Mouse (Mus musculus): ENCODE measurements around the gene Irf2bpl. TPM values are rescaled to one million over a fixed set of nuclear protein-coding genes. Genes with fewer than 3 reads are reported as not detected.

Irf2bpl gene
- total and polyA plus RNA-seq, 3 experiments: 6.9 to 8.0 TPM; not detected in 1

GRCm38 (mm10) chr12:86891786-86892702 lies 7.4 kb upstream of the Irf2bpl start:
- peak overlapping the region; percentile 74 for H3K27ac ChIP-seq (ENCODE audit: control insufficient read depth, low read depth, low read length)
- H3K79me2 ChIP-seq (ENCODE audit: control insufficient read depth, insufficient read depth, low read length, poor library complexity): peaks cover 9% of the 10 kb centered on the region
- H3K4me1 ChIP-seq (ENCODE audit: control insufficient read depth in 1 of 2, insufficient read depth in 2 of 2, low read length in 2 of 2): peaks cover 3 to 34% of the 10 kb centered on the region in 2 experiments
- H3K36me3 ChIP-seq (ENCODE audit: control insufficient read depth in 1 of 2, insufficient read depth in 2 of 2, low read length in 2 of 2): peaks cover 0 to 21% of the 10 kb centered on the region in 2 experiments; a peak in 2 of 4 replicates
- peak overlapping the region; percentile 64 for H3K9ac ChIP-seq (ENCODE audit: control insufficient read depth, low read depth, low read length, poor library complexity, severe bottlenecking)
- peak; percentile 95 for DNase-seq (ENCODE audit: low read depth, low spot score)
- H3K9me3 ChIP-seq (replicated peaks; ENCODE audit: insufficient read depth, low read length): no peaks in the 10 kb centered on the region
- H3K27me3 ChIP-seq (ENCODE audit: control insufficient read depth in 1 of 2, insufficient read depth in 2 of 2, low read length in 2 of 2): no peaks in the 10 kb centered on the region
- H3K4me3 ChIP-seq (ENCODE audit: control insufficient read depth in 1 of 2, insufficient read depth in 1 of 2, low read depth in 2 of 2, low read length in 2 of 2): peak overlapping the region; percentile 61 to 77
- TF ChIP-seq POLR2AphosphoS5 (IDR thresholded peaks at IDR 0.05; ENCODE audit: borderline replicate concordance, low read depth, low read length) (no peak), EP300 (IDR thresholded peaks at IDR 0.05; ENCODE audit: low read depth in 1 of 2, low read length in 2 of 2) (peak; percentile 49 to 75; a peak in 3 of 4 replicates), MYC (IDR thresholded peaks at IDR 0.05; ENCODE audit: low read depth, low read length) (no peak), USF2 (IDR thresholded peaks at IDR 0.05; ENCODE audit: borderline replicate concordance in 1 of 2, insufficient read depth in 1 of 2, low read depth in 1 of 2, low read length in 2 of 2) (no peak), POLR2A (IDR thresholded peaks at IDR 0.05; ENCODE audit: control insufficient read depth in 1 of 2, insufficient read depth in 1 of 2, low read depth in 1 of 2, low read length in 2 of 2, poor library complexity in 1 of 2) (peak; percentile 34 to 80; a peak in 3 of 4 replicates), KAT2A (conservative IDR thresholded peaks at IDR 0.05; ENCODE audit: low read depth, low read length) (no peak), E2F4 (IDR thresholded peaks at IDR 0.05; ENCODE audit: borderline replicate concordance, low read depth, low read length) (no peak), TAL1 (IDR thresholded peaks at IDR 0.05; ENCODE audit: low read length) (peak; percentile 55), NELFE (IDR thresholded peaks at IDR 0.05; ENCODE audit: low read depth, low read length) (peak; percentile 59), GABPA (IDR thresholded peaks at IDR 0.05; ENCODE audit: low read depth, low read length) (no peak), ZC3H11A (IDR thresholded peaks at IDR 0.05; ENCODE audit: low read depth, low read length) (no peak), GATA1 (IDR thresholded peaks at IDR 0.05; ENCODE audit: low read depth, low read length) (peak; percentile 49; the same call in 1 of the 2 replicates), MYB (IDR thresholded peaks at IDR 0.05; ENCODE audit: low read depth, low read length) (no peak), TCF12 (IDR thresholded peaks at IDR 0.05; ENCODE audit: low read depth, low read length) (peak; percentile 66; the same call in 1 of the 2 replicates), RCOR1 (IDR thresholded peaks at IDR 0.05; ENCODE audit: low read depth, low read length) (peak; percentile 77), CHD2 (IDR thresholded peaks at IDR 0.05; ENCODE audit: low read length) (no peak; the same call in 1 of the 2 replicates), SIN3A (IDR thresholded peaks at IDR 0.05; ENCODE audit: low read length) (no peak; the same call in none of the 2 replicates), MEF2A (IDR thresholded peaks at IDR 0.05; ENCODE audit: extremely low read depth, insufficient replicate concordance, low read depth, low read length, poor library complexity, severe bottlenecking) (no peak), MAZ (IDR thresholded peaks at IDR 0.05; ENCODE audit: low read depth, low read length) (peak; percentile 79; the same call in 1 of the 2 replicates), JUND (IDR thresholded peaks at IDR 0.05; ENCODE audit: low read depth, low read length) (no peak), UBTF (IDR thresholded peaks at IDR 0.05; ENCODE audit: borderline replicate concordance, insufficient read depth, low read depth, low read length) (no peak), MXI1 (IDR thresholded peaks at IDR 0.05; ENCODE audit: low read depth, low read length) (no peak), ZKSCAN1 (IDR thresholded peaks at IDR 0.05; ENCODE audit: low read depth, low read length) (no peak), ETS1 (IDR thresholded peaks at IDR 0.05; ENCODE audit: low read depth, low read length) (peak; percentile 69), POLR2AphosphoS2 (IDR thresholded peaks at IDR 0.05; ENCODE audit: low read length) (peak; percentile 63; the same call in 1 of the 2 replicates), SMC3 (IDR thresholded peaks at IDR 0.05; ENCODE audit: low read depth, low read length) (no peak; the same call in 1 of the 2 replicates), CHD1 (IDR thresholded peaks at IDR 0.05; ENCODE audit: low read depth, low read length) (no peak), CTCF (IDR thresholded peaks at IDR 0.05 in 2 of 3, conservative IDR thresholded peaks at IDR 0.05 in 1 of 3; ENCODE audit: control insufficient read depth in 1 of 3, insufficient read depth in 1 of 3, low read depth in 2 of 3, low read length in 3 of 3, poor library complexity in 1 of 3, severe bottlenecking in 1 of 3) (no peak), HCFC1 (IDR thresholded peaks at IDR 0.05; ENCODE audit: low read depth, low read length) (no peak; the same call in 1 of the 2 replicates), RAD21 (IDR thresholded peaks at IDR 0.05; ENCODE audit: low read depth, low read length) (no peak), ZMIZ1 (IDR thresholded peaks at IDR 0.05; ENCODE audit: low read depth, low read length) (peak; percentile 87), NRF1 (IDR thresholded peaks at IDR 0.05; ENCODE audit: insufficient read depth, low read depth, low read length, poor library complexity, severe bottlenecking) (no peak), MAX (IDR thresholded peaks at IDR 0.05; ENCODE audit: low read length) (no peak), MAFK (IDR thresholded peaks at IDR 0.05; ENCODE audit: borderline replicate concordance, low read depth, low read length) (no peak), USF1 (IDR thresholded peaks at IDR 0.05; ENCODE audit: low read depth, low read length) (no peak)

Data from MEL (cell line).